Mouse (Mus musculus) hindbrain, embryonic 11.5 days (tissue): Measurements from ENCODE around the gene Mrps30. TPM values are rescaled to one million over a fixed set of nuclear protein-coding genes. Genes with fewer than 3 reads are reported as not detected.
A peak's percentile ranks its signal among the peaks of the same experiment; 100 is the strongest.

Source experiments
- ATAC-seq: fragments of 200-750 bp; cut with Nextera tagmentation; 2 replicates; pipeline ENCODE4 v1.8.0; 2017; ENCODE audit warnings: mild to moderate bottlenecking, moderate TSS enrichment, moderate library complexity; ENCODE audit not compliant: low FRiP score
- DNase-seq: peaks from one replicate; pipeline ENCODE4 v3.0.0-alpha.2; 2015; ENCODE audit warnings: low spot score
- H3K27ac ChIP-seq: fragments of 300-500 bp; sonication (generic); 2 replicates; pipeline ENCODE4 v1.5.1; 2014; ENCODE audit warnings: mild to moderate bottlenecking, low read depth, low read length
- H3K27me3 ChIP-seq: fragments of 300-500 bp; sonication (generic); 2 replicates; pipeline ENCODE4 v1.6.1; 2014; ENCODE audit warnings: mild to moderate bottlenecking, low read length, moderate library complexity, mixed read lengths; ENCODE audit not compliant: control insufficient read depth, insufficient read depth
- H3K36me3 ChIP-seq: fragments of 300-500 bp; sonication (generic); 2 replicates; pipeline ENCODE4 v1.6.1; 2014; ENCODE audit warnings: mild to moderate bottlenecking, low read length, moderate library complexity, mixed read lengths; ENCODE audit not compliant: control insufficient read depth, insufficient read depth
- H3K4me1 ChIP-seq: fragments of 300-500 bp; sonication (generic); replicated peaks from 2 replicates; pipeline ENCODE4 v1.6.1; 2014; ENCODE audit warnings: low read length, mixed read lengths; ENCODE audit not compliant: control insufficient read depth, insufficient read depth
- H3K4me2 ChIP-seq: fragments of 300-500 bp; sonication (generic); replicated peaks from 2 replicates; pipeline ENCODE4 v1.6.1; 2014; ENCODE audit warnings: mild to moderate bottlenecking, low read depth, low read length
- H3K4me3 ChIP-seq: fragments of 300-500 bp; sonication (generic); 2 replicates; pipeline ENCODE4 v1.5.1; 2014; ENCODE audit warnings: low read depth, low read length
- H3K9ac ChIP-seq: fragments of 300-500 bp; sonication (generic); 2 replicates; pipeline ENCODE4 v1.6.1; 2014; ENCODE audit warnings: low read depth, low read length
- H3K9me3 ChIP-seq: fragments of 300-500 bp; sonication (generic); 2 replicates; pipeline ENCODE4 v1.6.1; 2016; ENCODE audit warnings: low read length; ENCODE audit not compliant: control insufficient read depth
- WGBS: fragments of 180-500 bp; shearing (Covaris S2); extraction: QIAGEN DNeasy Blood & Tissue Kit; methylation state at CpG from one replicate; pipeline ENCODE4 v1.1.7; 2014; 5-methylcytosine and 5-hydroxymethylcytosine counted together
- polyA plus RNA-seq: library from polyadenylated mRNA; unstranded; fragments of >200 nt; fragmentation: Nextera tagmentation; extraction: Ambion mirVana; gene quantifications from 2 replicates; pipeline ENCODE4 v1.2.1, GENCODE M21; 2014

Gene Mrps30
- polyA plus RNA-seq: 37.7 and 37.8 TPM in 2 replicates

GRCm38 (mm10) chr13:118386511-118387447 is at the start of gene Mrps30, which contains the start of gene B430218F22Rik:
Gene Mrps30, minus strand, starts transcription at chr13:118387252.
Gene B430218F22Rik, plus strand, starts transcription at chr13:118386630.
- Histone ChIP-seq H3K4me2 (peak within 1 kb of the TSS; percentile 47), H3K9ac (peak within 1 kb of the TSS; percentile 92), H3K4me1 (no peaks in the 10 kb centered on the region), H3K4me3 (peak within 1 kb of the TSS; percentile 91), H3K36me3 (peaks cover 2% of the 10 kb centered on the region; the same call in 1 of the 2 replicates), H3K27ac (peak within 1 kb of the TSS; percentile 72), H3K27me3 (no peaks in the 10 kb centered on the region), H3K9me3 (no peaks in the 10 kb centered on the region)
- ATAC-seq: peak; percentile 98
- DNase-seq: peak; percentile 96
- WGBS: under 1% methylated on average over 92 of the region's 93 CpGs

DNA sequence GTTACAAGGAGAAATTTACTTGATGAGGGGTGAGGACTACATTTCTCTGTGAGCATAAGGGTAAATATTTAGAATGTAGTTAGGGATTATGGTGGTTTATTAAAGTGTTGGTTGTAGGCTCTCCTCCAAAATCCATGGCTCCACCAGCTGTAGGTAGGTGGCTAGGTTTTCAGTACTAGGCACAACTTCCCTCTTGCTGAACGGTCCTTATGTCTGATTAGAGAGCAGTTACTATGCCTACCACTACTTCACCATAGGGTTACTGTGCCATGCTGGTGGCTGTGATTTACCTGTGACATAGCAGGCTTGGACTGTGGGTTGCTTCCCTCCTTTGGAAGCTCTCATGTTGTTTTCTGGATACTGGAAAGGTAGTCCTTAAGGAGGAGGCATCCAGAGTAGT is 33.8 kb upstream of the Mrps30 start:
- no peak overlapping the region for H3K9ac ChIP-seq
- no peaks in the 10 kb centered on the region for H3K9me3 ChIP-seq
- DNase-seq: no peak
- no peak overlapping the region for H3K27ac ChIP-seq
- H3K4me3 ChIP-seq: no peak overlapping the region
- H3K36me3 ChIP-seq: no peaks in the 10 kb centered on the region
- no peak for ATAC-seq
- no peak overlapping the region for H3K4me2 ChIP-seq
- H3K27me3 ChIP-seq: no peaks in the 10 kb centered on the region
- H3K4me1 ChIP-seq: no peaks in the 10 kb centered on the region
- 79% methylated on average over 1 of the region's 1 CpGs for WGBS

DNA sequence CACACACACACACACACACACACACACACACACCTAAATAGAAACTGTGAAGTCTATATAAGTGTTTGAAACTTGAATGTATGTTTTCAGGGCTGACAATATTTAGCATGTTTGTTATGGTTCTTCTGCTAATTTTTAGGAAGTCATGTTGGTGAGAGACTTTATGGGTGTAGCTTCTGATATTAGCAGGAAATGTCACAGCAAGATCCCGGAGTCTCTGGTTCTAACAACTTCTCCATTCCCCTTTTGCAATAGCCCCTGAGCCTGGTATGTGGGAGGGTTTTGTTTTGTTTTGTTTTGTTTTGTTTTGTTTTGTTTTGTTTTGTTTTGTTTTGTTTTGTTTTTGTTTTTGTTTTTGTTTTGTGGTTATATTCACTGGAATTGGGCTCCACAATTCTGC is 33.4 kb upstream of the Mrps30 start:
- H3K4me3 ChIP-seq: no peak overlapping the region
- no peak overlapping the region for H3K27ac ChIP-seq
- H3K9ac ChIP-seq: no peak overlapping the region
- H3K4me2 ChIP-seq: no peak overlapping the region
- no peaks in the 10 kb centered on the region for H3K27me3 ChIP-seq
- 74% methylated on average over 1 of the region's 1 CpGs for WGBS
- no peaks in the 10 kb centered on the region for H3K36me3 ChIP-seq
- DNase-seq: no peak
- no peaks in the 10 kb centered on the region for H3K9me3 ChIP-seq
- no peak for ATAC-seq
- no peaks in the 10 kb centered on the region for H3K4me1 ChIP-seq

- H3K9me3 ChIP-seq: no peaks in the 10 kb centered on the region
- WGBS: 41% methylated on average over 4 of the region's 4 CpGs
- H3K27me3 ChIP-seq: no peaks in the 10 kb centered on the region
- H3K4me1 ChIP-seq: no peaks in the 10 kb centered on the region
- H3K9ac ChIP-seq: no peak overlapping the region
- no peak for ATAC-seq
- no peak overlapping the region for H3K4me3 ChIP-seq
- no peak overlapping the region for H3K27ac ChIP-seq
- H3K36me3 ChIP-seq: no peaks in the 10 kb centered on the region
- no peak for DNase-seq
- no peak overlapping the region for H3K4me2 ChIP-seq
These were observed 31.1 kb upstream of the Mrps30 start for GRCm38 (mm10) chr13:118418163-118418562.

DNA sequence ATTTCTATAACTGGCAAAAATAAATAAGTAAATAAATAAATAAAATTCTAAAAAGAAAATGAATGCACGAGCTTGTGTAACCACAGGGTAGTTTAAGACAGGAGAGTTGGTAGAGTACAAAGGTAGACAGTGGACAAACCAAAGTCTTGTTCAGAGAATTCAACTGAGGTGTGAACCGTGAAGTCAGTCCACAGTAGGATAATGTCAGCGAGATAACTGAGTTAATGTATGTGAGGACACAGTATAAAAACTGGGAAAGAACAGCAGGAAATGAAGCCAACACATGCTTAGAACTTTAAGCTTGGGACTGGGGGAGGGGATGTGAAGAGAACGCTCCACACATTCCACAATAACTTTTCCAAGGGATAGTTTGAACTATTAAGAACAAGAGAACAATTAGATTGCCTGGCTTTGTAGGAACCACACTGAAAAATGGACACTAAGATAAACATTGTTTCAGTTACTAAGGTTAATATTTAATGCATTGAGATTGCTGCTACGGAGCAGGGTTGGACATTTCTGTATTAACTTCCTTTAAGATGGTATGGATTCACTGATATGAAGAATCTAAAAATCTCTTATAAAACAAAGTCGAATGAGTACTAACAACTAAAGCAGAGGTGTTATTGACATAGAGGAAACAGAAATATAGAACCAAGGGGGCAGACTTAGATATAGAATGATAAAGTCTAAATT is 24.4 kb upstream of the Mrps30 start:
- no peak overlapping the region for H3K27ac ChIP-seq
- DNase-seq: no peak
- WGBS: 83% methylated on average over 6 of the region's 6 CpGs
- H3K4me1 ChIP-seq: no peaks in the 10 kb centered on the region
- H3K27me3 ChIP-seq: no peaks in the 10 kb centered on the region
- H3K36me3 ChIP-seq: no peaks in the 10 kb centered on the region
- H3K4me3 ChIP-seq: no peak overlapping the region
- no peak overlapping the region for H3K9ac ChIP-seq
- no peak overlapping the region for H3K4me2 ChIP-seq
- no peaks in the 10 kb centered on the region for H3K9me3 ChIP-seq
- no peak for ATAC-seq

GRCm38 (mm10) chr13:118403544-118403943 is 16.5 kb upstream of the Mrps30 start:
- no peak overlapping the region for H3K4me2 ChIP-seq
- no peaks in the 10 kb centered on the region for H3K27me3 ChIP-seq
- H3K36me3 ChIP-seq: no peaks in the 10 kb centered on the region
- H3K4me3 ChIP-seq: no peak overlapping the region
- ATAC-seq (peak; percentile 45; the same call in 1 of the 2 replicates), DNase-seq (peak; percentile 69)
- no peak overlapping the region for H3K9ac ChIP-seq
- H3K4me1 ChIP-seq: no peaks in the 10 kb centered on the region
- H3K9me3 ChIP-seq: no peaks in the 10 kb centered on the region
- no peak overlapping the region for H3K27ac ChIP-seq

DNA sequence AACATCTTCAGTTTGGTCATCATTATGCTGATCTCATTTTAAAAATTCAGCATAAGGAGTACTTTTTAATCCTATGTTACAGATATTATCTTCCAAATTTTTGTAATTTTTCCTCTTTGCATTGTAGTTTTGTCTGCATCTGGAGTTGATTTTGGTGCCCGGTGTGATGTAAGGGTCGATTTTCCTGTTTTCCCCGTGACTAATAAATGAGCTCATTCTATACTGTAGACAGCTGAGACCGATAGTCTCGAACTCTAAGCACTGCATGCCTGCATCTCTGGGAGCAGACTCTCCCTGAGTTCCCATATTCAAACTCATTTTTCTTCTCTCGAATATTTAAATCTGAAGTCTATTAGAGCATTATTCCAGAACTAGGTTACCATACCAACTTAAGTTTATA is 13.3 kb upstream of the Mrps30 start:
- 66% methylated on average over 6 of the region's 6 CpGs for WGBS
- Histone ChIP-seq H3K4me1 (no peaks in the 10 kb centered on the region), H3K27ac (no peak overlapping the region), H3K27me3 (no peaks in the 10 kb centered on the region), H3K36me3 (no peaks in the 10 kb centered on the region), H3K9ac (no peak overlapping the region), H3K4me3 (no peak overlapping the region), H3K9me3 (no peaks in the 10 kb centered on the region), H3K4me2 (no peak overlapping the region)
- DNase-seq (no peak), ATAC-seq (no peak)

DNA sequence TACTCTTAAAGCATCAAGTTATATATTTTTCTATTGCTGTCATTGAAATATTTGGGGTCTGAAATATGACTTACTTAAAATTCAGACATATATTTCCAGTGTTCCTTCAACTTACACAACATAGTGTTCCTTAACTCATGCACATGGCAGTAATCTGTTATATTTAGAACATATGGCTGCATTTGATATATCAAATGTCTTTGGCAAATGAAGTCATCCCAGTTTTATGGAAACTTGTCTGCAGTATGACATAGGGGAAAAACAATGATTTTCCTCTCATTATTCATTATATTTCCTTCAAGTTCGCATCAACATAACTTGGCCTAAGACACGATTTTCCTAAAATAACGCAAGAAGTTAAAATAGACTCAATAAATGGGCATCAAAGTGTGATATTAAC is 8.8 kb upstream of the Mrps30 start:
- Histone ChIP-seq H3K27me3 (no peaks in the 10 kb centered on the region), H3K4me1 (no peaks in the 10 kb centered on the region), H3K4me2 (no peak overlapping the region), H3K4me3 (no peak overlapping the region), H3K9ac (no peak overlapping the region), H3K27ac (no peak overlapping the region), H3K36me3 (no peaks in the 10 kb centered on the region), H3K9me3 (no peaks in the 10 kb centered on the region)
- DNase-seq (no peak), ATAC-seq (no peak)
- WGBS: 88% methylated on average over 3 of the region's 3 CpGs
